Mouse (Mus musculus) liver, embryonic 14.5 days (tissue): ENCODE data around the gene Lrig2. TPM values are rescaled to one million over a fixed set of nuclear protein-coding genes. Genes with fewer than 3 reads are reported as not detected.
"Not testable (repeated sequence)": the region's sequence is repeated elsewhere in the genome, so short reads cannot be mapped to it uniquely, and the experiment has no call there.

Experiments
- ATAC-seq: fragments of 200-750 bp; cut with Nextera tagmentation; 2 replicates; pipeline ENCODE4 v1.8.0; 2017; ENCODE audit warnings: moderate number of reproducible peaks, mild to moderate bottlenecking, moderate library complexity; ENCODE audit not compliant: insufficient read depth
- DNase-seq, 3 experiments: peaks; one replicate each; pipeline ENCODE4 v3.0.0-alpha.2; 2012 to 2013; ENCODE audit warnings: low read depth in 3 of 3, low spot score in 3 of 3
- H3K27ac ChIP-seq: fragments of 300-500 bp; sonication (generic); 2 replicates; pipeline ENCODE4 v1.5.1; 2014; ENCODE audit warnings: moderate library complexity, mild to moderate bottlenecking, control low read depth, inconsistent platforms
- H3K27me3 ChIP-seq: fragments of 300-500 bp; sonication (generic); 2 replicates; pipeline ENCODE4 v1.6.1; 2014; ENCODE audit warnings: mild to moderate bottlenecking, low read length, moderate library complexity; ENCODE audit not compliant: control insufficient read depth, insufficient read depth
- H3K36me3 ChIP-seq: fragments of 300-500 bp; sonication (generic); replicated peaks from 2 replicates; pipeline ENCODE4 v1.6.1; 2014; ENCODE audit warnings: low read depth; ENCODE audit not compliant: control insufficient read depth, insufficient read depth
- H3K4me1 ChIP-seq, 2 experiments: fragments of 200-500 bp in 1 of 2; fragments of 300-500 bp in 1 of 2; sonication (generic) in 1 of 2; replicated peaks; 2 replicates each; pipeline ENCODE4 v1.6.1; 2012 to 2014; ENCODE audit warnings: antibody characterized with exemption in 1 of 2, inconsistent platforms in 1 of 2, low read length in 1 of 2; ENCODE audit not compliant: control insufficient read depth in 2 of 2, insufficient read depth in 2 of 2
- H3K4me2 ChIP-seq: fragments of 300-500 bp; sonication (generic); 2 replicates; pipeline ENCODE4 v1.6.1; 2014; ENCODE audit warnings: low read depth, mild to moderate bottlenecking, control low read depth, moderate library complexity
- H3K4me3 ChIP-seq, 2 experiments: fragments of 200-500 bp in 1 of 2; fragments of 300-500 bp in 1 of 2; sonication (generic) in 1 of 2; 2 replicates each; pipeline ENCODE4 v1.5.1; 2012 to 2014; ENCODE audit warnings: low read depth in 2 of 2, low read length in 2 of 2, mild to moderate bottlenecking in 2 of 2, control low read depth in 1 of 2, inconsistent platforms in 1 of 2, moderate library complexity in 1 of 2; ENCODE audit not compliant: insufficient read depth in 1 of 2
- H3K9ac ChIP-seq: fragments of 300-500 bp; sonication (generic); replicated peaks from 2 replicates; pipeline ENCODE4 v1.6.1; 2014; ENCODE audit warnings: mild to moderate bottlenecking, control low read depth, moderate library complexity
- H3K9me3 ChIP-seq: fragments of 300-500 bp; sonication (generic); 2 replicates; pipeline ENCODE4 v1.6.1; 2016; ENCODE audit warnings: low read length, mixed read lengths; ENCODE audit not compliant: control insufficient read depth
- CTCF ChIP-seq: IDR thresholded peaks from 2 replicates; pipeline ENCODE4 v1.5.1; 2016; ENCODE audit warnings: antibody characterized with exemption, low read depth, control low read depth
- EP300 ChIP-seq: IDR thresholded peaks from 2 replicates; pipeline ENCODE4 v1.6.1; 2016; ENCODE audit warnings: antibody characterized with exemption, low read depth
- WGBS: fragments of 180-500 bp; shearing (Covaris S2); extraction: QIAGEN DNeasy Blood & Tissue Kit; methylation state at CpG from one replicate; pipeline ENCODE4 v1.1.7; 2014; ENCODE audit not compliant: insufficient replicate concordance; 5-methylcytosine and 5-hydroxymethylcytosine counted together
- polyA plus RNA-seq, 2 experiments: library from polyadenylated mRNA; depleted of rRNA in 1 of 2; stranded (reverse) in 1 of 2; unstranded in 1 of 2; fragments of >200 nt; fragmentation: Nextera tagmentation in 1 of 2; extraction: Ambion mirVana in 1 of 2; gene quantifications; 2 replicates each; pipeline versions ENCODE4 v1.2.1 to v1.2.3; 2012 to 2014

The Lrig2 gene
- polyA plus RNA-seq, 2 experiments = 1.9 to 3.1 TPM

GRCm38 (mm10) chr3:104431156-104431847 is 80.4 kb downstream of the Lrig2 start:
- no peak for ATAC-seq
- WGBS = 13% methylated on average over 13 of the region's 14 CpGs

GRCm38 (mm10) chr3:104427354-104427753 is 84.4 kb downstream of the Lrig2 start:
- H3K4me2 ChIP-seq, H3K36me3 ChIP-seq, DNase-seq, H3K9ac ChIP-seq, H3K27me3 ChIP-seq, ATAC-seq, H3K4me1 ChIP-seq, H3K9me3 ChIP-seq, H3K4me3 ChIP-seq, H3K27ac ChIP-seq: not testable (repeated sequence)
- 71% methylated on average over 2 of the region's 2 CpGs for WGBS

More at GRCm38 (mm10) chr3:104431156-104431847, 80.4 kb downstream of the Lrig2 start:
- no peaks in the 10 kb centered on the region for H3K9me3 ChIP-seq
- no peaks in the 10 kb centered on the region for H3K36me3 ChIP-seq
- no peak overlapping the region for H3K4me2 ChIP-seq
- H3K27ac ChIP-seq = no peak overlapping the region
- H3K4me1 ChIP-seq = peaks cover 0 to 6% of the 10 kb centered on the region in 2 experiments; a peak in 1 of 4 replicates
- no peak overlapping the region for H3K9ac ChIP-seq
- H3K4me3 ChIP-seq = no peak overlapping the region
- no peak for DNase-seq
- no peak for TF ChIP-seq EP300
- no peak for TF ChIP-seq CTCF
- H3K27me3 ChIP-seq = no peaks in the 10 kb centered on the region

- ATAC-seq = peak; percentile 61; the same call in 1 of the 2 replicates
- H3K27me3 ChIP-seq = no peaks in the 10 kb centered on the region
- no peak overlapping the region for H3K4me3 ChIP-seq
- TF ChIP-seq EP300 = no peak
- no peak for TF ChIP-seq CTCF
- no peak overlapping the region for H3K27ac ChIP-seq
- H3K9ac ChIP-seq = no peak overlapping the region
- no peaks in the 10 kb centered on the region for H3K36me3 ChIP-seq
- no peaks in the 10 kb centered on the region for H3K9me3 ChIP-seq
- 66% methylated on average over 7 of the region's 7 CpGs for WGBS
- H3K4me1 ChIP-seq = peaks cover 0 to 15% of the 10 kb centered on the region in 2 experiments; a peak in 2 of 4 replicates
- H3K4me2 ChIP-seq = no peak overlapping the region
- no peak for DNase-seq
Observed at GRCm38 (mm10) chr3:104424346-104424745, 87.4 kb downstream of the Lrig2 start.

GRCm38 (mm10) chr3:104420929-104421328 is 90.8 kb downstream of the Lrig2 start:
- no peak overlapping the region for H3K4me2 ChIP-seq
- no peaks in the 10 kb centered on the region for H3K9me3 ChIP-seq
- no peak overlapping the region for H3K4me3 ChIP-seq
- H3K4me1 ChIP-seq = peaks cover 0 to 17% of the 10 kb centered on the region in 2 experiments; a peak in 2 of 4 replicates
- 48% methylated on average over 7 of the region's 7 CpGs for WGBS
- no peaks in the 10 kb centered on the region for H3K36me3 ChIP-seq
- TF ChIP-seq CTCF = no peak
- H3K27me3 ChIP-seq = no peaks in the 10 kb centered on the region
- H3K9ac ChIP-seq = no peak overlapping the region
- ATAC-seq (no peak), DNase-seq (no peak)
- H3K27ac ChIP-seq = no peak overlapping the region

- no peaks in the 10 kb centered on the region for H3K36me3 ChIP-seq
- H3K4me1 ChIP-seq = peaks cover 0 to 16% of the 10 kb centered on the region in 2 experiments; a peak in 2 of 4 replicates
- TF ChIP-seq CTCF = no peak
- TF ChIP-seq EP300 = peak; percentile 53
- H3K27me3 ChIP-seq = no peaks in the 10 kb centered on the region
- 8% methylated on average over 4 of the region's 4 CpGs for WGBS
- H3K4me3 ChIP-seq = no peak overlapping the region
- DNase-seq = no peak
- no peaks in the 10 kb centered on the region for H3K9me3 ChIP-seq
- no peak overlapping the region for H3K9ac ChIP-seq
- H3K27ac ChIP-seq = no peak overlapping the region
- H3K4me2 ChIP-seq = no peak overlapping the region
- ATAC-seq = peak; percentile 60; the same call in 1 of the 2 replicates
Observed at GRCm38 (mm10) chr3:104419990-104420389, 91.7 kb downstream of the Lrig2 start.
